Mouse (Mus musculus) ovary, postnatal 14 days (tissue): ENCODE data around the gene Fbxl17.

Experiments
- DNase-seq: peaks from one replicate; pipeline ENCODE4 v3.0.0; 2022; ENCODE audit warnings: low spot score

Fbxl17 gene

GRCm38 (mm10) chr17:63328888-63329287 is 170.9 kb downstream of the Fbxl17 start:
- no peak for DNase-seq

GRCm38 (mm10) chr17:63326227-63326626 is 173.6 kb downstream of the Fbxl17 start:
- DNase-seq = no peak

GRCm38 (mm10) chr17:63324672-63325071 is 175.1 kb downstream of the Fbxl17 start:
- DNase-seq = no peak

- DNase-seq = peak; percentile 56
These were observed 175.8 kb downstream of the Fbxl17 start for GRCm38 (mm10) chr17:63324039-63324438.

GRCm38 (mm10) chr17:63322846-63323245 is 177.0 kb downstream of the Fbxl17 start:
- no peak for DNase-seq

GRCm38 (mm10) chr17:63321290-63321689 is 178.5 kb downstream of the Fbxl17 start:
- DNase-seq = no peak

- no peak for DNase-seq
These were observed 182.3 kb downstream of the Fbxl17 start for GRCm38 (mm10) chr17:63317518-63317917.

GRCm38 (mm10) chr17:63315646-63316480 is 184.0 kb downstream of the Fbxl17 start:
- no peak for DNase-seq

GRCm38 (mm10) chr17:63312804-63313203 is 187.0 kb downstream of the Fbxl17 start:
- no peak for DNase-seq

GRCm38 (mm10) chr17:63312330-63312729 is 187.5 kb downstream of the Fbxl17 start:
- DNase-seq = no peak

GRCm38 (mm10) chr17:63311613-63312012 is 188.2 kb downstream of the Fbxl17 start:
- no peak for DNase-seq

- DNase-seq = no peak
These were observed 189.8 kb downstream of the Fbxl17 start for GRCm38 (mm10) chr17:63310021-63310420.

GRCm38 (mm10) chr17:63303862-63304261 is 196.0 kb downstream of the Fbxl17 start:
- no peak for DNase-seq

GRCm38 (mm10) chr17:63301822-63302393 is 197.9 kb downstream of the Fbxl17 start:
- no peak for DNase-seq

- DNase-seq = no peak
These were observed 204.3 kb downstream of the Fbxl17 start for GRCm38 (mm10) chr17:63295471-63295870.

- DNase-seq = no peak
These were observed 204.9 kb downstream of the Fbxl17 start for GRCm38 (mm10) chr17:63294961-63295360.

- DNase-seq = no peak
These were observed 205.8 kb downstream of the Fbxl17 start for GRCm38 (mm10) chr17:63293979-63294378.

- peak; percentile 25 for DNase-seq
These were observed 210.4 kb downstream of the Fbxl17 start for GRCm38 (mm10) chr17:63289317-63289913.

GRCm38 (mm10) chr17:63288850-63289249 is 211.0 kb downstream of the Fbxl17 start:
- no peak for DNase-seq

- DNase-seq = no peak
These were observed 212.4 kb downstream of the Fbxl17 start for GRCm38 (mm10) chr17:63287413-63287812.

- DNase-seq = peak; percentile 26
These were observed 214.4 kb downstream of the Fbxl17 start for GRCm38 (mm10) chr17:63285265-63285939.

- DNase-seq = no peak
These were observed 215.7 kb downstream of the Fbxl17 start for GRCm38 (mm10) chr17:63284074-63284473.

- DNase-seq = no peak
These were observed 217.8 kb downstream of the Fbxl17 start for GRCm38 (mm10) chr17:63282004-63282403.
